Mouse (Mus musculus): ENCODE measurements around the gene Pcif1. TPM values are rescaled to one million over a fixed set of nuclear protein-coding genes. Genes with fewer than 3 reads are reported as not detected.

Pcif1 gene
- total RNA-seq, 2 experiments from 2014 or later = 45.0 to 50.9 TPM

GRCm38 (mm10) chr2:164892696-164893216, 13.7 kb downstream of the Pcif1 start:
- no peak for DNase-seq (ENCODE audit: low spot score in 2 of 2)

- DNase-seq (ENCODE audit: low spot score in 2 of 2) = no peak
Measured at GRCm38 (mm10) chr2:164894048-164894447, 14.9 kb downstream of the Pcif1 start.

DNA sequence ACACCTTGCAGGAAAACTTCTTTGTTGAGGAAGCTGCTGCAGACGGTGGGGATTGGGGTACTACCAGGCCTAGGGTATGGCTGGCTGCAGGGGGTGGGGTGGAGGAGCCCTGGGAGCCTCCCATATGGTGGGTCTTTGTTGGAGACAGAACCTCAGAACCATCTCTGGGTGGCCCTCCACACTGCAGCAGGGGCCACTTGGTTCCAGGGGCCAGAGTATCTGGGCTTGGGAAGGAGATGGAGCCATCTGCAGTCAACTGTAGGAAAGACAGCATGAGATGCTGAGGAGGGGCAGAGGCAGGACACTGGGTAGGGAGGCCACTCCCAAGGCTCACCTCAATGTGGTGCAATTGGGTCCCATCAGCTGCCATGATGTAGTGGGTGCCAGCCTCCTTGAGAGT, 15.5 kb downstream of the Pcif1 start:
- DNase-seq (ENCODE audit: low spot score in 2 of 2) = no peak

GRCm38 (mm10) chr2:164895885-164896284, 16.8 kb downstream of the Pcif1 start:
- DNase-seq (ENCODE audit: low spot score in 2 of 2) = no peak

DNA sequence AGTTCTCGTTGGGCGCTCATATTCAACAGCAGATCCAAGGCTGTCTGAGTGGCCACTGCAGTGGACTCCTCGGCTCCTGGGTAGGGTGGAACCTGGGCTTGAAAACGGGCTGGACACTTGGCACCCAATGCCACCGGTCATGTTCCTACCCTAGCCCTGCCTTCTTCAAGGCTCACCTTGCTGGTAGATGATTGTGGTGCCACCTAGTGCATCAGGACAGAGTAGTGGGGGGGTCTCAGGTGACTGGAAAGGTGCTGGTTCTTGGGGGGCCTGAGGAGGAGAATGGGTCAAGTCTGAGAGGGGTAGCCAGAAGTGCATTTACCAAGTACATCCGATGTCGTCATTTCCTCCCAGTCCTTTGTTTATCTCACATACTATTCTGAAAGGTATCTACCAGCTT, 18.9 kb downstream of the Pcif1 start:
- DNase-seq (ENCODE audit: low spot score in 2 of 2) = no peak

DNA sequence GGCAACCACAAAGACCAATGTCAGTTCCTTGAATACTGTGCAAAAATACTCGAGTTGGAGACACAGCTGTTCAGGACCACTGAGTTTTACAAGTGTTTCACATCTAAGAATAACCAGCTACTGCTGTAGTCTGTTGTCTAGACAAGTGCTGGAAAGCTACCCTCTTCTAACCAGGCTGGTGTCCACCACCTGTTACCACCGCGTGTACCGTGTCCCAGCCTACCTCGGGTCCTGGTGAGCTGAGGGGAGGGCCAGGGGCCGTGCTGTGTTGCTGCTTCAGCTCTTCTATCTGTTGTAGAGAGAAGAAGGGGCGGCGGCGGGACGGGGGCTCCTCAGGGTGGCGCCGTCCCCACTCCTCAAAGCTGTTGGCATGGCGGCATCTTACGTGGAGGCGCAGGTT, 19.9 kb downstream of the Pcif1 start:
- DNase-seq (ENCODE audit: low spot score in 2 of 2) = no peak

GRCm38 (mm10) chr2:164899723-164900459, 20.8 kb downstream of the Pcif1 start:
- no peak for DNase-seq (ENCODE audit: low spot score in 2 of 2)

GRCm38 (mm10) chr2:164901380-164901779, 22.3 kb downstream of the Pcif1 start:
- no peak for DNase-seq (ENCODE audit: low spot score in 2 of 2)

GRCm38 (mm10) chr2:164903496-164903895, 24.4 kb downstream of the Pcif1 start:
- no peak for DNase-seq (ENCODE audit: low spot score in 2 of 2)

DNA sequence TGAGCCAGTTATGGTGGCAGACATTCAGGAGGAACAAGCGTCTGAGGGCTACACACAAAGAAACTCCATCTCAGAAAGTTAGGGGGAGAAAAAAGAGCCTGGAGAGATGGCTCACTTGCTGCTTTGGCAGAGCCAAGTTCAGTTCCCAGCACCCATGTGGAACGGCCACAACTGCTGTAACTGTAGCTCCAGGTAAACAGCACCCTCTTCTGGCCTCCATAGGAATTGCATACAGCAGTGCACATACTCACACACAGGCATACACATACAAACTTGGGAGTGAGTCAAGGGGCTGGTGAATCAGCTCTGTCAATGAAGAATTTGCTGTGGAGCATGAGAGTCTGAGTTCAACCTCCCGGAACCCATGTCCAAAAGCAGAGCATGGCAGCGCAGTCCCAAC, 27.0 kb downstream of the Pcif1 start:
- no peak for DNase-seq (ENCODE audit: low spot score in 2 of 2)

GRCm38 (mm10) chr2:164907511-164907910, 28.4 kb downstream of the Pcif1 start:
- no peak for DNase-seq (ENCODE audit: low spot score in 2 of 2)

- no peak for DNase-seq (ENCODE audit: low spot score in 2 of 2)
Measured at GRCm38 (mm10) chr2:164908011-164908410, 28.9 kb downstream of the Pcif1 start.

- no peak for DNase-seq (ENCODE audit: low spot score in 2 of 2)
Measured at GRCm38 (mm10) chr2:164909100-164909499, 30.0 kb downstream of the Pcif1 start.

GRCm38 (mm10) chr2:164909542-164909941, 30.4 kb downstream of the Pcif1 start:
- no peak for DNase-seq (ENCODE audit: low spot score in 2 of 2)

GRCm38 (mm10) chr2:164910360-164911061, 31.4 kb downstream of the Pcif1 start:
- no peak for DNase-seq (ENCODE audit: low spot score in 2 of 2)

- DNase-seq (ENCODE audit: low spot score in 2 of 2) = peak; percentile 91 to 94
Measured at GRCm38 (mm10) chr2:164911086-164912048, 32.3 kb downstream of the Pcif1 start, which contains the start of gene Zfp335. TSS of gene Zfp335 (minus strand) at chr2:164911757.

DNA sequence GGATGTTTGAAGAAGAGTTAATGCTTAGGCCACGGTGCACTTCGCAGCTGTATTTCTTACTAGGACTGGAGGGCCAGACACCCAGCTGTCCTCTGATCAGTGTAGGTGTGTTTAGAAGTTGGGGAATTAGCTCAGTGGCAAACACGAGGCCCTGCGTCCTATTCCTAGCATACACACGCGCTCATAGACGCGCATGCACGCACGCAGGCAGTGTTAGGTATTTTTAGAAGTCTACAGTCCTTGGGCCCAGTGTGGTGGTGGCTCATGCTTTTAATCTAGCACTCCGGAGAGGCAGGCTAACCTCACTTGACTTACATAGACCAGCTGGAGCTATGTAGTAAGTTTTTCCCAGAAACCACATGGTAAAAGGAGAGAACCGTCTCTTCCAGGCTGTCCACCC, 33.0 kb downstream of the Pcif1 start:
- DNase-seq (ENCODE audit: low spot score in 2 of 2) = peak in 1 of 2 experiments; percentile 46

DNA sequence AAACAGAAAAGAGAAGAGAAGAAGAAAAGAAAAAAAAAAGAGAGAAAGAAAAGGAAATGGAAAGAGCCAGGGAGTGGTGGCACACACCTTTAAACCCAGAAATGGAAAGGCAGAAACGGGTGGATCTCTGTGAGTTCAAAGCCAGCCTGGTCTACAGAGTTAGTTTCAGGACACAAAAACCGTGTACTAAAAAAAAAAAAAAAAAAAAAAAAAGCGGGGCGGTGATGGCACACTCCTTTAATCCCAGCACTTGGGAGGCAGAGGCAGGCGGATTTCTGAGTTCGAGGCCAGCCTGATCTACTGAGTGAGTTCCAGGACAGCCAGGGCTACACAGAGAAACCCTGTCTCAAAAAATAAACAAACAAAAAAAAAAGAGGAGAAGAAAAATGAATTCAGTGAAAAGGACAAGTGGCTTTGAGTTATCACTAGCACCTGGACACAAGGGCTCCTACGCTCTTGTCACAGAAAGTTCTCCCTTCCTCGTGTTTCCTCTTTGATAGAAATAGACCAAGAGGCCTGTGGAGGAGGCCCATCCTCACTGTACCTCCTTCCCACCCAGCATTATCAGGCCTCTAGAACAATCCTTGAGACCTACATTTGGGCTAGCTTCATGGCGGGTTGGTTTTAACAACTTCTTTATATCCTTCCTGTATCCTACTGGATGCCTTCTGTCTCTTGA, 33.8 kb downstream of the Pcif1 start:
- DNase-seq (ENCODE audit: low spot score in 2 of 2) = no peak

DNA sequence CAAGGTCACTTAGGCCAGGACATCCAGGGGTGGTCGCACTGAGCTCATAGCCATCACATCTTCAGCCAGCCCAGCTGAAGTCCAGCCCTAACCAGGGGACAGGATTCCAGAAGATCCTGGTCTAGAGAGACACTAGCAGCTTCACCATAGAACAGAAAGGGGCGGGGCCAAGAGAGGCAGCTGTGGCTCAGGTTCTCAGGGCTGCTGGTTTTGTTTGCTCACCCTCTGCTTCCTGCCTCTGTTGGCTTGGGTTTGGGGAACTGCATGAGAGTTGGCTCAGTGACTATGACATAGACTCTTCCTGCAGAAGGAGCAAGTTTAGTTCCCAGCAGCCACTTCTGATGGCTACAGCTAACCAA, 34.3 kb downstream of the Pcif1 start:
- DNase-seq (ENCODE audit: low spot score in 2 of 2) = no peak

DNA sequence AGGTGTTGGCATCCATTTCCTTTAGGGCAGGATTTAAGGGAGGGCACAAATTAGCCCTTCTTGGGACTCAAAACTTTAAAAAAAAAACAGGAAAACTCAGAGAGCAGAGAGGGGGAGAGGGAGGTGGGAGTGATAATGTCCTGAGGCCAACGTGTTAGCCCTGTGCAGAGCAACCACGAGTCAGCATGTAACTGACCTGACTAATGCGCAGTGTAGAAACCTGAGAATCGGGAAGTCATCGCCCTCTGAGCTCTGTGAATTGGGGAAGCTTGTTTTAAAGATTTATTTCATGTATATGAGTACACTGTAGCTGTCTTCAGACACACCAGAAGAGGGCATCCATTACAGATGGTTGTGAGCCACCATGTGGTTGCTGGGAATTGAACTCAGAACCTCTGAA, 37.7 kb downstream of the Pcif1 start:
- DNase-seq (ENCODE audit: low spot score in 2 of 2) = no peak

DNA sequence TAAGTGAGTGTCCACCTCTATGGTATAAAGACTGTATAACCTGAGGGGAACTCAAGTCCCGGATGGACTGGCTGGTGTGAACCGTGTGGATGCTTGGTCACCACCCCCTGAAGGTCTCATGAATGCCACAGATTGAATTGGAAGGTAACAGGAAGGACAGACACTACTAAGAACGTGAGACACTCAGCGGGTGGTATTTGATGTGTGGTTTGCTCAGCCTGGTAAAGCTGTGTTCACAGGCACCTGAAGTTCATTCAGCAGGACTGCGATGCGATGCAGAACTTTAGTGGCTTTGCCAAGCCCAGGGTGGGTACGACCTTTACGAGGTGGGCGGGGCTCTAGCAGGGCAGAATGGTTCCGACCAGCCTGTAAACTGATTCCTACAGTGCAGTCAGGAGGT, 38.3 kb downstream of the Pcif1 start:
- DNase-seq (ENCODE audit: low spot score in 2 of 2) = no peak
